Mouse (Mus musculus): Measurements from ENCODE around the gene Gm45234.

Gene Gm45234

GRCm38 (mm10) chr6:124740888-124741761, 14.7 kb downstream of the Gm45234 start, which contains the start of gene Grcc10:
TSS of gene Grcc10 (minus strand) at chr6:124741374.
- intact Hi-C loops (cut with DNase I), result no loop called here

GRCm38 (mm10) chr6:124740211-124740887, 15.5 kb downstream of the Gm45234 start:
- intact Hi-C loops (cut with DNase I), result no loop called here

GRCm38 (mm10) chr6:124739231-124739796, 16.5 kb downstream of the Gm45234 start:
- intact Hi-C loops (cut with DNase I), result no loop called here

GRCm38 (mm10) chr6:124738511-124739023, 17.3 kb downstream of the Gm45234 start, which contains the start of gene Ptpn6:
TSS of gene Ptpn6 (minus strand) at chr6:124738714.
- intact Hi-C loops (cut with DNase I), result no loop called here

- intact Hi-C loops (cut with DNase I), result no loop called here
These were observed 18.8 kb downstream of the Gm45234 start for GRCm38 (mm10) chr6:124737040-124737439.

- intact Hi-C loops (cut with DNase I), result no loop called here
These were observed 21.4 kb downstream of the Gm45234 start for GRCm38 (mm10) chr6:124734417-124734816.

GRCm38 (mm10) chr6:124732476-124733370, 23.1 kb downstream of the Gm45234 start:
- intact Hi-C loops (cut with DNase I), result no loop called here

- intact Hi-C loops (cut with DNase I), result no loop called here
These were observed 24.8 kb downstream of the Gm45234 start for GRCm38 (mm10) chr6:124731038-124731437.

- intact Hi-C loops (cut with DNase I), result no loop called here
These were observed 25.7 kb downstream of the Gm45234 start for GRCm38 (mm10) chr6:124729850-124730705.

- intact Hi-C loops (cut with DNase I), result no loop called here
These were observed 27.2 kb downstream of the Gm45234 start for GRCm38 (mm10) chr6:124728621-124729020.

GRCm38 (mm10) chr6:124724472-124724871, 31.3 kb downstream of the Gm45234 start:
- intact Hi-C loops (cut with DNase I), result no loop called here

- intact Hi-C loops (cut with DNase I), result no loop called here
These were observed 32.3 kb downstream of the Gm45234 start for GRCm38 (mm10) chr6:124723541-124723940.

GRCm38 (mm10) chr6:124722876-124723473, 32.8 kb downstream of the Gm45234 start:
- intact Hi-C loops (cut with DNase I), result no loop called here

- intact Hi-C loops (cut with DNase I), result no loop called here
These were observed 34.9 kb downstream of the Gm45234 start for GRCm38 (mm10) chr6:124720904-124721303.

- intact Hi-C loops (cut with DNase I), result no loop called here
These were observed 36.4 kb downstream of the Gm45234 start for GRCm38 (mm10) chr6:124719354-124719978.

GRCm38 (mm10) chr6:124718703-124719102, 37.1 kb downstream of the Gm45234 start:
- intact Hi-C loops (cut with DNase I), result no loop called here

GRCm38 (mm10) chr6:124717968-124718367, 37.9 kb downstream of the Gm45234 start:
- intact Hi-C loops (cut with DNase I), result no loop called here

GRCm38 (mm10) chr6:124716864-124717490, 38.8 kb downstream of the Gm45234 start:
- intact Hi-C loops (cut with DNase I), result no loop called here
